Mouse (Mus musculus) fibroblast of lung, adult 2 months (primary cell): ENCODE data around the gene Slc39a10.
"Not testable (repeated sequence)": the region's sequence is repeated elsewhere in the genome, so short reads cannot be mapped to it uniquely, and the experiment has no call there.

ENCODE experiments used
- DNase-seq: peaks from one replicate; pipeline ENCODE4 v3.0.0-alpha.2; 2011; ENCODE audit warnings: low read depth

The Slc39a10 gene

DNA sequence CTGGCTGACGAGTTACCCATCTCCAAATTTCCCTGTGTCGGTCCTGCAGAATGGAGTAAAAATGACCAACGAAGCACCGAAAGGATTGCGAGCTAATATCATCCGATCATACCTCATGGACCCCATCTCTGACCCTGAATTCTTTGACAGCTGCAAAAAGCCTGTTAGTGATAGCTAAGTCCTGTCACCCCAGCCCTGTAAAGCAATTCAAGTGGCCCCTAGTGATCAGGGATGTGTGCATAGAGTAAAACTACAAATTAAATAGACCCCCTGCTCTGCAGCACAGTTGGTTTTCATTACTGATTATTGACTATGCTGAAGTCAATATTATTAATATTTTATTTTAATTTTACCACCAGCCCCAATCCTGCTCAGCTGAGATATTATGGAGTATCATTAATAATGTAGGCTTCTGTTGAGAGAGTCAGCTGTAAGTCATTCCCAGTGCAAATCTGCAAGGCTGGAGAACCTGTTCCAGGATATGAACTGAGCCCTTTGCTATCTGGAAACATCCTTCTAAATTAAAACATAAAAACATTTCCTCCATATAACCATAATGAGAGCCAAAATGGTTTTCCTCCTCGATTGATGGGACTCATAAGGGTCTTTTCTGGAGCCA lies 122.5 kb downstream of the Slc39a10 start:
- not testable (repeated sequence) for DNase-seq

DNA sequence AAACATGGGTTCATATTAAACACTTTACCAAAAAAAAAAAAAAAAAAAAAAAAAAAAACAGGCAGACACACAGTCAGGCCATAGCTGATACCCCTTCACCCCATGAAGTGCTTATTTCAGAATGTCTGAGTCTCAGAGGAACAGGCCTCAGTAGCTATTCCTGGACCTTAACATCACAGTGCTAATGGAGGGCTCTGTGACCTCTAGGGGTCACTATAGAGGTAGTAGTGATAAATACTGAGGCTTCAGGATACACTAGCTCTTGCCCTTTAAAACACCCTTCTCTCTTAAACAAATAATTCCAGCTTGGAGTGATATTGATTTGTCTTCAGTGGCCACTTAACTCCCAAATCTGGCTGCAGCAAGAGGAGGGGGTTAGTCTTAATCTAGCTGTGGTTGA lies 123.3 kb downstream of the Slc39a10 start:
- not testable (repeated sequence) for DNase-seq

DNA sequence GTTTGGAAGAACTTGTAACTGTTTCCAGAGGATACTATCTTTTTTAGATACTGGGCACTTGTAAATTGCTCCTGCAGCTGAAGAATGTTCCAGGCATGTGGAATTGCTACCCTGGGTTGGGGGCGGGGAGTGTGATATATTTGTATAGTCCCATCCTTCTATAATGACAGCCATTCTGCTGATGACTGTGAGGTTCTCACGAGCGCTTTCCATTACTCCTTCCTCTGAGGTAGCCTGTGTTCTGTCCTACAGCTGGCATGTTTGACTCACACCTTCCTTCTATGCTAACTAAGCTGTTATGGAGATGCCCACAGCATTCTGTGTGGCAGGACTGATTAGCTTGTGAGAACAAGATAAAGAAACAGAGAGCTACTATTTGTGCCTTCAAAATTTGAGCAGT lies 128.1 kb downstream of the Slc39a10 start:
- not testable (repeated sequence) for DNase-seq
